ENCODE assay signal across 19 mouse cellular contexts in the genomic region with DNA sequence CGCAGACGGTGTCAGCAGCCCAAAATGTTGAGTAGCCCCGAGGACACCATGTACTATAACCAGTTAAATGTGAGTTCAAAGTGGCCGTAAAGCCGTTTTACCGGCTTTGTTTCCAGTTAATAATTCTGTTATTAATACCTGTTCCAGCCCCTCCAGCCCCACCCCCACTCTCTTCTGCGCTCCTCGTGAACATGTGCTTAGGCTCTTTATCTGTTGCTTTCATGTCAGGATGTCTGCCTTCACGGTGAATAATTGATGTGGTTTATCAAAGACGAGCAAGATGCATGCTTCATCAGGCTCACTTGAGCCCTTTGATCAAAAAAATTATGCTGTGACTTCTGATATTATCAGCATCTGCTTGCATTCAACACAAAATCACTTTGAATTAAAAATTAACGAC. TPM values are rescaled to one million over a fixed set of nuclear protein-coding genes. Genes with fewer than 3 reads are reported as not detected.
DNase-seq lines count a peak whose midpoint lies in the region; ATAC-seq and TF ChIP-seq lines count a peak whose summit lies in the region.
"Had no signal": no experiment of that assay in that cellular context is flagged by ENCODE, and none has a peak within 500 bp of the region (broad histone marks: within the 10 kb centered on the region; RNA-seq: fewer than 3 reads in every experiment).

No protein-coding gene starts in this region.

- H3K27me3 ChIP-seq in embryonic facial prominence, embryonic 14.5 days (replicated peaks; ENCODE audit: control insufficient read depth, insufficient read depth, low read length) = no peaks in the 10 kb centered on the region
- H3K27me3 ChIP-seq in embryonic facial prominence, embryonic 10.5 days (replicated peaks; ENCODE audit: low read depth, poor library complexity, severe bottlenecking) = no peaks in the 10 kb centered on the region
- no peaks in the 10 kb centered on the region for H3K27me3 ChIP-seq in thymus, adult 2 months (ENCODE audit: control insufficient read depth, insufficient read depth, low read length)
- no peaks in the 10 kb centered on the region for H3K27me3 ChIP-seq in hindbrain, embryonic 12.5 days
- H3K27me3 ChIP-seq: kidney, embryonic 15.5 days; megakaryocyte, embryonic 14.5 days had no signal

- H3K27ac ChIP-seq in embryonic facial prominence, embryonic 14.5 days (replicated peaks; ENCODE audit: low read depth, low read length) = no peak overlapping the region
- no peak overlapping the region for H3K27ac ChIP-seq in embryonic facial prominence, embryonic 10.5 days (replicated peaks)
- no peak overlapping the region for H3K27ac ChIP-seq in thymus, adult 2 months (ENCODE audit: control insufficient read depth, insufficient read depth, low read length)
- no peak overlapping the region for H3K27ac ChIP-seq in hindbrain, embryonic 12.5 days
- H3K27ac ChIP-seq: heart, adult 2 months; hindbrain, postnatal 0 days; left cerebral cortex, adult 2 months; stomach, postnatal 0 days had no signal

- WGBS in embryonic facial prominence, embryonic 14.5 days = 45% methylated on average over 11 of the region's 11 CpGs
- WGBS in embryonic facial prominence, embryonic 10.5 days = 76% methylated on average over 11 of the region's 11 CpGs
- 47% methylated on average over 11 of the region's 11 CpGs for WGBS in thymus, adult 2 months
- whole genome bisulfite sequencing in hindbrain, embryonic 12.5 days = 76% methylated on average over 11 of the region's 11 CpGs

- no peak overlapping the region; the same call in 1 of the 2 replicates for H3K4me2 ChIP-seq in embryonic facial prominence, embryonic 14.5 days (ENCODE audit: low read depth, low read length)
- no peak overlapping the region for H3K4me2 ChIP-seq in hindbrain, embryonic 12.5 days (replicated peaks)
- H3K4me2 ChIP-seq: kidney, embryonic 15.5 days had no signal

- no peak for TF ChIP-seq CTCF in thymus, adult 2 months (IDR thresholded peaks at IDR 0.05; ENCODE audit: borderline replicate concordance, control insufficient read depth, extremely low read depth, insufficient read depth, low read length, poor library complexity)

- no peaks in the 10 kb centered on the region for H3K36me3 ChIP-seq in embryonic facial prominence, embryonic 14.5 days (ENCODE audit: control insufficient read depth, insufficient read depth, low read length)
- no peaks in the 10 kb centered on the region for H3K36me3 ChIP-seq in embryonic facial prominence, embryonic 10.5 days (replicated peaks)
- no peaks in the 10 kb centered on the region for H3K36me3 ChIP-seq in thymus, adult 2 months (ENCODE audit: control insufficient read depth, insufficient read depth, low read length)
- no peaks in the 10 kb centered on the region for H3K36me3 ChIP-seq in hindbrain, embryonic 12.5 days
- H3K36me3 ChIP-seq: kidney, embryonic 15.5 days had no signal

- DNase-seq in embryonic facial prominence, embryonic 14.5 days (ENCODE audit: low spot score) = peak; percentile 23
- DNase-seq in embryonic facial prominence, embryonic 10.5 days (ENCODE audit: low spot score) = no peak
- peak; percentile 18 for DNase-seq in testis, postnatal 14 days (ENCODE audit: low spot score)
- DNase-seq in testis, postnatal 10 days (ENCODE audit: low spot score) = no peak
- peak; percentile 35 for DNase-seq in thymus, adult 2 months
- DNase-seq in cerebellum, adult 11-12 months = no peak
- no peak for DNase-seq in heart, postnatal 36 days
- DNase-seq: adrenal gland, postnatal 25 days; cerebellum, postnatal 14 days; heart, adult 2 months; heart, postnatal 10 days; liver, postnatal 0 days had no signal

- H3K9ac ChIP-seq in embryonic facial prominence, embryonic 14.5 days (ENCODE audit: low read depth, low read length) = no peak overlapping the region
- no peak overlapping the region for H3K9ac ChIP-seq in hindbrain, embryonic 12.5 days
- H3K9ac ChIP-seq: kidney, embryonic 15.5 days; liver, postnatal 0 days had no signal

- no peak for TF ChIP-seq POLR2A in thymus, adult 2 months (IDR thresholded peaks at IDR 0.05; ENCODE audit: control insufficient read depth, extremely low read depth, insufficient read depth, low read length, poor library complexity)

- intact Hi-C loops in heart, postnatal 36 days (cut with DNase I) = no loop called here

- no peaks in the 10 kb centered on the region for H3K9me3 ChIP-seq in embryonic facial prominence, embryonic 14.5 days (ENCODE audit: control insufficient read depth, low read length)
- H3K9me3 ChIP-seq in embryonic facial prominence, embryonic 10.5 days = no peaks in the 10 kb centered on the region
- H3K9me3 ChIP-seq in hindbrain, embryonic 12.5 days (replicated peaks) = no peaks in the 10 kb centered on the region
- H3K9me3 ChIP-seq: kidney, embryonic 15.5 days; megakaryocyte, embryonic 14.5 days had no signal

- ATAC-seq in embryonic facial prominence, embryonic 14.5 days (ENCODE audit: low read depth) = no peak
- no peak for ATAC-seq in hindbrain, embryonic 12.5 days (ENCODE audit: low FRiP score)
- ATAC-seq: hindbrain, postnatal 0 days; liver, postnatal 0 days had no signal

- no peak overlapping the region for H3K4me3 ChIP-seq in embryonic facial prominence, embryonic 14.5 days (ENCODE audit: low read depth, low read length)
- no peak overlapping the region for H3K4me3 ChIP-seq in embryonic facial prominence, embryonic 10.5 days
- H3K4me3 ChIP-seq in thymus, adult 2 months (ENCODE audit: control insufficient read depth, insufficient read depth, low read length) = no peak overlapping the region
- no peak overlapping the region for H3K4me3 ChIP-seq in hindbrain, embryonic 12.5 days
- H3K4me3 ChIP-seq: heart, adult 2 months; kidney, embryonic 15.5 days; left cerebral cortex, adult 2 months; megakaryocyte, embryonic 14.5 days had no signal

- no peaks in the 10 kb centered on the region for H3K4me1 ChIP-seq in embryonic facial prominence, embryonic 14.5 days (ENCODE audit: control insufficient read depth, insufficient read depth, low read length)
- no peaks in the 10 kb centered on the region for H3K4me1 ChIP-seq in embryonic facial prominence, embryonic 10.5 days
- peaks cover 7% of the 10 kb centered on the region for H3K4me1 ChIP-seq in thymus, adult 2 months (replicated peaks; ENCODE audit: control insufficient read depth, insufficient read depth, low read length)
- no peaks in the 10 kb centered on the region for H3K4me1 ChIP-seq in hindbrain, embryonic 12.5 days
- H3K4me1 ChIP-seq: megakaryocyte, embryonic 14.5 days had no signal

RNA-seq across cellular contexts. Expression of gene Sp5, which starts 49.1 kb away (rescaled TPM):
- 3.7 and 6.6 TPM in 2 replicates for polyA plus RNA-seq in embryonic facial prominence, embryonic 14.5 days (2014; fragmentation: Nextera tagmentation; extraction: Ambion mirVana)
- polyA plus RNA-seq in embryonic facial prominence, embryonic 10.5 days (2016; fragmentation: Nextera tagmentation; extraction: Ambion mirVana) = 1.4 and 2.1 TPM in 2 replicates
- polyA plus RNA-seq in thymus, adult 2 months (2012; rRNA removed) = 0.08 and 0.12 TPM in 2 replicates
- 6.3 and 7.4 TPM in 2 replicates for polyA plus RNA-seq in hindbrain, embryonic 12.5 days (2016; fragmentation: Nextera tagmentation; extraction: Ambion mirVana)
- total RNA-seq in heart, postnatal 36 days (2021) = under 1 TPM in 1 of 2 experiments, not detected in 1; 0.14 TPM
- total RNA-seq: gastrocnemius, adult 8-10 months; heart, adult 2 months had no signal
- polyA plus RNA-seq: liver, postnatal 0 days had no signal

Comparison
In these comparisons a context has a peak if more than half of its experiments do, and no peak if none do; other contexts are left out.
1. DNase-seq: peak in embryonic facial prominence, embryonic 14.5 days (single experiment), testis, postnatal 14 days (single experiment) and thymus, adult 2 months (single experiment); none in embryonic facial prominence, embryonic 10.5 days (single experiment), testis, postnatal 10 days (single experiment), cerebellum, adult 11-12 months (single experiment) and heart, postnatal 36 days (0 of 2).